In the genomic region with DNA sequence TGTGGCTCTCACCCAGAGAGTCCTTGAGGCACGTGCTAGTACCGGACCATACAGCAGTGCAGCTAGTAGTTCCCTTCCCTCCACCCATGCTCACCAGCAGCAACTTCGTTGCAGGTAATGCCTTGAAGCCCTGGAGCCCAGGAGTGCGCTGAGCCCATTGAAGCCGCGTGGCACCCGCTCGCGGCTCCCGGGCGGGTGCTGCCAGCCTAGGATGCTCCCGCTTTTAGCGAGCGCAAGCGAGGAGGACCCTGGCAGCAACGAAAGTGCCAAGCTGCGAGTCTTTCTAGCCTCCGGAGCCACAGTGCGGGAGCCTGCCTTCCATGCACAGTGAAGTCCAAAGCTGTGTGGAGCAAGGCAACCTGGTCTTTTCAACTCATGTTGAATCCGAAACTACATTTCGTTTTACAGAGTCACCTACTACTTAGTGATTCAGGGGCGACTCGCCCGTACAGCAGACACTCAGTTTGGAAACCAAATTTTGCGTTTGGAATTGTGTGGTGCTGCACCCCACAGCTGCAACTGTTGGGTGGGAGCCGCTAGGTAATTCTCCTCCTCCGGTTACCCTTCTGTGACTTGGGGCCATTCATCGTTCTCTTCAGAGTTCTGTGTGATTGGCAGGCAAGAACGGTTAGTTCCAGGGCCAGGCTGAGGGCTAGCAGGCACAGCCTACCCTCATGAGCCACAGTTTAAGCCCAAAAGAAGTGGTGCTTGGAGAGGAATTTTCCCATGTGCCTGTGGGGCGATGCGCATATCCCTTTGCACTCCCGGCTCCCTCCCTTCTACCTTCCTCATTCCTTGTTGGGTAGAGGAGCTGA, we compare ENCODE assay signal across 10 mouse cellular contexts. TPM values are rescaled to one million over a fixed set of nuclear protein-coding genes. Genes with fewer than 3 reads are reported as not detected.
DNase-seq lines count a peak whose midpoint lies in the region; ATAC-seq and TF ChIP-seq lines count a peak whose summit lies in the region.
"Had no signal": no experiment of that assay in that cellular context is flagged by ENCODE, and none has a peak within 500 bp of the region (broad histone marks: within the 10 kb centered on the region; RNA-seq: fewer than 3 reads in every experiment).

No protein-coding gene starts in this region.

- peak overlapping the region; percentile 84 for H3K27ac ChIP-seq in kidney, adult 2 months (ENCODE audit: insufficient read depth, low read depth, low read length)
- H3K27ac ChIP-seq in forebrain, embryonic 12.5 days, result no peak overlapping the region
- peak overlapping the region; percentile 97 for H3K27ac ChIP-seq in limb, embryonic 14.5 days (replicated peaks; ENCODE audit: low read depth, low read length)

- H3K9me3 ChIP-seq in forebrain, embryonic 12.5 days, result 0 out of 2 replicates have a peak, but pooled peaks cover 4% of the 10 kb centered on the region
- H3K9me3 ChIP-seq in limb, embryonic 14.5 days (ENCODE audit: control insufficient read depth, low read length), result no peaks in the 10 kb centered on the region

- ATAC-seq in forebrain, embryonic 12.5 days (ENCODE audit: low FRiP score), result no peak
- ATAC-seq in limb, embryonic 14.5 days (ENCODE audit: low FRiP score, low read depth), result no peak

- 0 out of 2 replicates have a peak, but pooled peaks cover 3% of the 10 kb centered on the region for H3K4me1 ChIP-seq in kidney, adult 2 months (ENCODE audit: control insufficient read depth, insufficient read depth, low read length)
- peaks cover 52% of the 10 kb centered on the region for H3K4me1 ChIP-seq in forebrain, embryonic 12.5 days
- H3K4me1 ChIP-seq in limb, embryonic 14.5 days (ENCODE audit: control insufficient read depth, insufficient read depth, low read length), result peaks cover 38% of the 10 kb centered on the region

- no peak for TF ChIP-seq POLR2A in kidney, adult 2 months (IDR thresholded peaks at IDR 0.05; ENCODE audit: low read depth, low read length)
- no peak for TF ChIP-seq POLR2A in brain, embryonic 14.5 days (IDR thresholded peaks at IDR 0.05; ENCODE audit: borderline replicate concordance, extremely low read depth, insufficient read depth, insufficient read length, poor library complexity, severe bottlenecking)
- no peak for TF ChIP-seq POLR2A in limb, embryonic 14.5 days (IDR thresholded peaks at IDR 0.05; ENCODE audit: borderline replicate concordance, extremely low read depth, insufficient read depth, insufficient read length)

- no peaks in the 10 kb centered on the region for H3K27me3 ChIP-seq in kidney, adult 2 months (replicated peaks; ENCODE audit: control insufficient read depth, insufficient read depth, low read length)
- peaks cover 80% of the 10 kb centered on the region for H3K27me3 ChIP-seq in forebrain, embryonic 12.5 days
- H3K27me3 ChIP-seq in limb, embryonic 14.5 days (ENCODE audit: control insufficient read depth, insufficient read depth, low read length), result peaks cover 28% of the 10 kb centered on the region; the same call in 1 of the 2 replicates

- TF ChIP-seq CTCF in kidney, adult 2 months (conservative IDR thresholded peaks at IDR 0.05; ENCODE audit: insufficient read depth, insufficient read length, low read depth, low read length), result no peak
- no peak for TF ChIP-seq CTCF in brain, embryonic 14.5 days (IDR thresholded peaks at IDR 0.05; ENCODE audit: borderline replicate concordance, extremely low read depth, insufficient read depth, insufficient read length)

- H3K4me2 ChIP-seq in forebrain, embryonic 12.5 days, result peak overlapping the region; percentile 90
- H3K4me2 ChIP-seq in limb, embryonic 14.5 days (replicated peaks; ENCODE audit: low read depth, low read length, severe bottlenecking), result peak overlapping the region; percentile 89

- peak; percentile 57 for DNase-seq in kidney, adult 2 months
- DNase-seq in kidney, postnatal 10 days, result no peak
- DNase-seq in brain, embryonic 14.5 days (ENCODE audit: low read depth), result peak; percentile 68
- peak; percentile 4 for DNase-seq in limb, embryonic 14.5 days (ENCODE audit: low spot score)
- DNase-seq in thymus, postnatal 36 days, result no peak
- no peak for DNase-seq in thymus, adult 18-20 months
- DNase-seq in gastrocnemius, adult 8-10 months (ENCODE audit: low spot score in 2 of 2), result no peak
- DNase-seq: lung, adult 18-20 months had no signal

- 10% methylated on average over 32 of the region's 32 CpGs for WGBS in kidney, adult 2 months
- WGBS in forebrain, embryonic 12.5 days, result 2% methylated on average over 32 of the region's 32 CpGs
- 6% methylated on average over 32 of the region's 32 CpGs for WGBS in limb, embryonic 14.5 days

- peak overlapping the region; percentile 8 for H3K9ac ChIP-seq in forebrain, embryonic 12.5 days
- H3K9ac ChIP-seq in limb, embryonic 14.5 days (ENCODE audit: low read depth, low read length, severe bottlenecking), result peak overlapping the region; percentile 44

- H3K36me3 ChIP-seq in kidney, adult 2 months (ENCODE audit: control insufficient read depth, insufficient read depth, low read length), result no peaks in the 10 kb centered on the region
- no peaks in the 10 kb centered on the region; the same call in 1 of the 2 replicates for H3K36me3 ChIP-seq in forebrain, embryonic 12.5 days (replicated peaks)
- no peaks in the 10 kb centered on the region for H3K36me3 ChIP-seq in limb, embryonic 14.5 days (ENCODE audit: control insufficient read depth, insufficient read depth, low read length)

- no peak overlapping the region for H3K4me3 ChIP-seq in kidney, adult 2 months (ENCODE audit: insufficient read depth, low read depth, low read length)
- H3K4me3 ChIP-seq in forebrain, embryonic 12.5 days (replicated peaks), result peak overlapping the region; percentile 24
- H3K4me3 ChIP-seq in limb, embryonic 14.5 days (replicated peaks; ENCODE audit: low read length), result peak overlapping the region; percentile 77

RNA-seq across cellular contexts. Expression of gene Prdm16, which starts 4.8 kb away (rescaled TPM):
- polyA plus RNA-seq in kidney, adult 2 months (2012; rRNA removed), result 7.1 and 8.5 TPM in 2 replicates
- 8.9 and 10.8 TPM in 2 replicates for polyA plus RNA-seq in brain, embryonic 14.5 days (2012; rRNA removed)
- polyA plus RNA-seq in forebrain, embryonic 12.5 days (2016; fragmentation: Nextera tagmentation; extraction: Ambion mirVana), result 40.5 and 49.4 TPM in 2 replicates
- polyA plus RNA-seq in limb, embryonic 14.5 days (2012; rRNA removed), result 11.7 and 15.3 TPM in 2 replicates
- polyA plus RNA-seq in limb, embryonic 14.5 days (2014; fragmentation: Nextera tagmentation; extraction: Ambion mirVana), result 25.6 and 40.0 TPM in 2 replicates
- total RNA-seq in gastrocnemius, adult 8-10 months (2022), result 1 to 10 TPM in 3 of 4 experiments, under 1 TPM in 1; 0.73 to 3.1 (median 1.4) TPM

RNA-seq across cellular contexts. Expression of gene Actrt2, which starts 26.2 kb away (rescaled TPM):
- 0.05 and 0.06 TPM in 2 replicates for polyA plus RNA-seq in kidney, adult 2 months (2012; rRNA removed)
- polyA plus RNA-seq in brain, embryonic 14.5 days (2012; rRNA removed), result not detected in 2 replicates
- not detected in 2 replicates for polyA plus RNA-seq in forebrain, embryonic 12.5 days (2016; fragmentation: Nextera tagmentation; extraction: Ambion mirVana)
- not detected in 2 replicates for polyA plus RNA-seq in limb, embryonic 14.5 days (2012; rRNA removed)
- polyA plus RNA-seq in limb, embryonic 14.5 days (2014; fragmentation: Nextera tagmentation; extraction: Ambion mirVana), result not detected in 2 replicates
- total RNA-seq in gastrocnemius, adult 8-10 months (2022), result not detected
- polyA plus RNA-seq: stomach, embryonic 16.5 days had no signal

Comparison
In these comparisons a context has a peak if more than half of its experiments do, and no peak if none do; other contexts are left out.
1. DNase-seq: peak in kidney, adult 2 months (single experiment), brain, embryonic 14.5 days (single experiment) and limb, embryonic 14.5 days (single experiment); none in kidney, postnatal 10 days (single experiment), thymus, postnatal 36 days (0 of 2), thymus, adult 18-20 months (0 of 2) and gastrocnemius, adult 8-10 months (0 of 2).